Mouse (Mus musculus): Measurements from ENCODE around the gene Kdm2a.

- TF ChIP-seq CTCF (IDR thresholded peaks at IDR 0.05; ENCODE audit: low read depth, low read length), result no peak
- no peak for TF ChIP-seq POLR2A (IDR thresholded peaks at IDR 0.05; ENCODE audit: insufficient read depth, low read length)
Observed at GRCm38 (mm10) chr19:4370254-4370653, 27.8 kb downstream of the Kdm2a start.
